Mouse (Mus musculus): ENCODE measurements around the gene Cdyl2.

Cdyl2 gene

DNA sequence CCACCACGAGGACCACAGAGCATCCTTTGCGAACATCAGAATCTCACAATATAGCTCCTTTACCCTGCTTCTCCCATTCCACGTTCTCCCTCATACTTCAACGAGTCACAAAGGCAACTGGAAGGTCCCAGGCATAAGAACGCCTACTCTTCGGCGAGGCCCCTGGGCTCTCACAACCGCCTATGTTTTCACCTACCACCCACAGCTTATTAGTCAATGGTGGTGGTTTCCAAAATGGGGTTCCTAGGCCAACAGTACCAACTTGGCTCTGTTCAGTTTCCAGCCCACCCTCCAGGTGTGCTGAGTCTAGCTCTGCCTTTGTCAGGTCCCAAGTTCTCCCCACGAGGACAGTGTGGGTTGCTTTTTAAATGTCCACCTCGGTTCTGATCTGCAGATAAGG, 114.0 kb downstream of the Cdyl2 start:
- no peak for TF ChIP-seq GATA4 (IDR thresholded peaks at IDR 0.05; ENCODE audit: insufficient replicate concordance, low read length)

GRCm38 (mm10) chr8:116617891-116618290, 114.9 kb downstream of the Cdyl2 start:
- no peak for TF ChIP-seq GATA4 (IDR thresholded peaks at IDR 0.05; ENCODE audit: insufficient replicate concordance, low read length)

GRCm38 (mm10) chr8:116616369-116616768, 116.4 kb downstream of the Cdyl2 start:
- TF ChIP-seq GATA4 (IDR thresholded peaks at IDR 0.05; ENCODE audit: insufficient replicate concordance, low read length): no peak

DNA sequence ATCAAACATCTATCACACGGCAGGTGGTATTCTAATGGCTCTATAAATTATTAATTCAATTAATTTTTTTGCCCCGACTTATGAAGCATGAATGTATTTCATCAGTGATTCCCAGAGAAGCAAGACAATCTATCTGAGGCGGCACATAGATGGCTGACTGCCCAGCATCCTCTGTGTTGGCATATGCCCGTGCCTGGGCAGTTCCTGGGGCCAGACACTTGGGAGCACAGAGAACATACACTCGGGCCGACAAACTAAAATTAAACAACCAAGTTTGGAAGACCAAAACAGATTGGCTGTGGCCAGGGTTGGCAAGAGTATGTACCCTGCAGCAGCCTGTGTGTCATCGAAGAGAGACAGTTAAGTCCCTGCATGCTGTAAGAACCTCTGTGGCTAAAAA, 117.9 kb downstream of the Cdyl2 start:
- TF ChIP-seq GATA4 (IDR thresholded peaks at IDR 0.05; ENCODE audit: insufficient replicate concordance, low read length): no peak

DNA sequence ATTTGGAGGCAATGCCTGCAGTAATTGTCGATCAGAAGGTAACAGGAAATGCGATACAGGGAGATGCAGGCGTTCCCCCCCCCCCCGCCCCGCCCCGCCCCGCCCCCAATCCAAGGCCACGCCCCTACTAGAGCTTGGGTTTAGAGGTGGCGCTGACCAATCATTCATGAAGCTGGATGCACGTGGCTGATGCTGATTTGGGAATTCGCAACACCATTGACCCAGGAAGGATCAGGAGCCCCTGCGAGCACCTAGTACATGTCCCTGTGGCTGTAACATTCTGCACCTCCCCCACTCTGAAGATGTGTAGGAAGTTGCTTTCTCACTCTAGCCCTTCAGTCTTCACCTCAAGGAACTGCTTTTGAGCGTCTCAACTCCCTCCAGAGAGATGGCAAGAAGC, 126.6 kb downstream of the Cdyl2 start:
- TF ChIP-seq GATA4 (IDR thresholded peaks at IDR 0.05; ENCODE audit: insufficient replicate concordance, low read length): no peak

GRCm38 (mm10) chr8:116602806-116603205, 130.0 kb downstream of the Cdyl2 start:
- no peak for TF ChIP-seq GATA4 (IDR thresholded peaks at IDR 0.05; ENCODE audit: insufficient replicate concordance, low read length)

DNA sequence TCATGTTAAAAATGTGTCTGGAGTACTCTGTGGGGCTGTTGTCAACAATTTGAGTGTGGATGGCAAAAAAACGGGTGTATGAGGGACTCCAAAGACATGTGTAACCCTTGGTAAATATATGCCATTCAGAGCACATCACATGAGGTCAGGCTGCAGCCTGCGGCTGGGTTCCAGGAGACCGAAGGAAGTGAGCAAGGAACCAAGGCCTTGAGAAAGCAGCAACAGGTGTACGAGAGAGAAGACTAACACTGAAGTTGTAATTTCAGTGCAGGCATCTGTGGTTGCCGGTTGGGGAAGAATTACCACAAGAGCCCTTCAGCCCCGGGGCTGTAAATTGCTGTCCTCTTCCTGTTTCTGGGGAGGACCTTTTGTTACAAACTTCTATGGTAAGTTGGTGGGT, 133.1 kb downstream of the Cdyl2 start:
- TF ChIP-seq GATA4 (IDR thresholded peaks at IDR 0.05; ENCODE audit: insufficient replicate concordance, low read length): no peak

- TF ChIP-seq GATA4 (IDR thresholded peaks at IDR 0.05; ENCODE audit: insufficient replicate concordance, low read length): no peak
Measured at GRCm38 (mm10) chr8:116591226-116591625, 141.6 kb downstream of the Cdyl2 start.

DNA sequence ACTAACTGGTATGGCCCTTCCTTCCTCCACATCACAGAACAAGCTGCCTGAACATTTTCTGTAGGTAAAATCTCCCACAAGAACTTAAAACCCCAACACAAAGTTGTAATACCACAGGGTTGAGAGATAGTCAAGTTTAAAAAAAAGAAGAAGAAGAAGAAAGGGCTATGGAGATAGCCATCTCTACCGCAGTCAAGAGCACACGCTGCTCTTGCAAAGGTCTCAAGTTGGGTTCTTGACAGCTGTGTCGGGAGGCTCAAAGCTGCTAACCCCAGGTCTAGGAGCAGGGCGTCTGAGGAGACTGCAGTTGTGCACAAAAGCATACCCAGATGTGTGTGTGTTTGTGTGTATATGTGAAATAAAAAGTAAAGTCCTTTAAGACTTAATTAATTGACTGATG, 142.2 kb downstream of the Cdyl2 start:
- TF ChIP-seq GATA4 (IDR thresholded peaks at IDR 0.05; ENCODE audit: insufficient replicate concordance, low read length): no peak

GRCm38 (mm10) chr8:116590106-116590505, 142.7 kb downstream of the Cdyl2 start:
- TF ChIP-seq GATA4 (IDR thresholded peaks at IDR 0.05; ENCODE audit: insufficient replicate concordance, low read length): no peak

DNA sequence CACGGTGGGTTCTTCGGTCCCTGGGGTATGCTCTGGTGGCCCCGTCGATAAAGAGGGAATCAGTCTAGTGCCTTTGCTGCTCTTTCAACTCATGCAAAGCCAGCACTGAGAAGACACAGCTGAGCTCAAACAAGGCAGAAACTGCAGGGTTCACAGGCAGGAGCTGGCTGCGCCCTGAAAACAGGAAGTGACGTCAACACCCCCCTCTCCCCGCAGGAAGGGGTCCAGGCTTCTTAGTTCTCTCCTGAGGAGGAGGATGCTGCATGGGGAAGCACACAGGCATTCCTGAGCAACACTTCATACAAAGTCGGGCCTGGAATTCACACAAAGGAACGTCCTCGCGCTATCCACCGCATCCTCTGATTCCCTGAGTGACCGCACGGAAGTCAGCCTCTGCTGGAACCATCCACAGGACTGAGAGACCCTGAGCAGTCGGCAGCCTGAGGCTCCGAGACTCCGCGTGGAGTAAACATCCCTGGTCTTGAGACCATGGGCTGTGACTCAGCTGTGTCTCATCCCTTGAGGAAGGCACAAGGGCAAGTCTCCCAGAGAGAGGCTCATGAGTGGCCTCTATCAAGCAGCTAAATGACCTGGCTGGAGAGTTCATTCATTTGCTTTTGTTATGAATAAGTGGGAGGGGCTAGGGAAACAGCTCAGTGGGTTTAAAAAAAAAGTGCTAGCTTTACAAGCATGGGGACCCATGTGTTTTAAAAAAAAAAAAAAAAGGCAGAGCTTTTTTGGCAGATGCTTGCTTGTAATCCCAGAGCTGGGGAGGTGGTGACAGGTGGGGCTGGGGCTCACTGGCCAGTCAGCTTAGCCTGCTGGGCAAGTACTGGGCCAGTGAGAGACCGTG, 144.9 kb downstream of the Cdyl2 start:
- no peak for TF ChIP-seq GATA4 (IDR thresholded peaks at IDR 0.05; ENCODE audit: insufficient replicate concordance, low read length)

- no peak for TF ChIP-seq GATA4 (IDR thresholded peaks at IDR 0.05; ENCODE audit: insufficient replicate concordance, low read length)
Measured at GRCm38 (mm10) chr8:116581318-116582019, 151.3 kb downstream of the Cdyl2 start.

- no peak for TF ChIP-seq GATA4 (IDR thresholded peaks at IDR 0.05; ENCODE audit: insufficient replicate concordance, low read length)
Measured at GRCm38 (mm10) chr8:116576732-116577131, 156.1 kb downstream of the Cdyl2 start.

DNA sequence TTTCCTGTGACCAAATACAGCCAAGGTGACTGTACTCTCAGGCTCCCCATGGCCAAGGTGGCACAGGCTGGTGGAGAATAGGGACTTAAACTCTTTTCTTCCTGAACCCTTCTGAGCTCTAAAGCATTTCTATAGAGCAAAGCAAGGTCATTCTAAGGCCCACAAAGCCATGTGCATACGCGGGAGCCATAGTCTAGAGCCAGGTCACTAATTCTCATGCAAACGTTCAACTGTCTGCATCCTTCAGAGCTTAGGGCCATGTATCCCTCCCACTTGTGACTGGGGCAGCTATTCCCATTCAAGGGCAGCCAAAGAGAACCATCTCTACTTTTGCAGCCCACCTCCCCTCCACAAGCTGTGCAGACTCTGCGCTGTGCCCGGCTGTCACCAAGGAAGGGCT, 159.7 kb downstream of the Cdyl2 start:
- TF ChIP-seq GATA4 (IDR thresholded peaks at IDR 0.05; ENCODE audit: insufficient replicate concordance, low read length): no peak

- no peak for TF ChIP-seq GATA4 (IDR thresholded peaks at IDR 0.05; ENCODE audit: insufficient replicate concordance, low read length)
Measured at GRCm38 (mm10) chr8:116552778-116553177, 180.0 kb downstream of the Cdyl2 start.

- no peak for TF ChIP-seq GATA4 (IDR thresholded peaks at IDR 0.05; ENCODE audit: insufficient replicate concordance, low read length)
Measured at GRCm38 (mm10) chr8:116552255-116552654, 180.5 kb downstream of the Cdyl2 start.

Measured in liver, adult (tissue).